Mouse (Mus musculus) liver, postnatal 0 days (tissue): ENCODE results near the gene Mrgprf.
A peak's percentile ranks its signal among the peaks of the same experiment; 100 is the strongest.

Experiments used
- CTCF ChIP-seq: sonication (generic); IDR thresholded peaks from 2 replicates; pipeline ENCODE4 v1.5.1; 2016; ENCODE audit warnings: antibody characterized with exemption, low read depth
- EP300 ChIP-seq: IDR thresholded peaks from 2 replicates; pipeline ENCODE4 v1.6.1; 2016; ENCODE audit warnings: antibody characterized with exemption, low read depth, mild to moderate bottlenecking

GRCm38 (mm10) chr7:145298666-145299490 is 1.8 kb upstream of the Mrgprf start:
- peak; percentile 19; the same call in 1 of the 2 replicates for TF ChIP-seq CTCF
- no peak for TF ChIP-seq EP300
